Mouse (Mus musculus) intestine, embryonic 15.5 days (tissue): ENCODE measurements around the gene Nfatc2ip. TPM values are rescaled to one million over a fixed set of nuclear protein-coding genes. Genes with fewer than 3 reads are reported as not detected.
A peak's percentile ranks its signal among the peaks of the same experiment; 100 is the strongest.

Experiments used
- ATAC-seq: fragments of 200-750 bp; cut with Nextera tagmentation; 2 replicates; pipeline ENCODE4 v1.8.0; 2017; ENCODE audit warnings: moderate TSS enrichment, moderate library complexity
- H3K27ac ChIP-seq: fragments of 300-500 bp; sonication (generic); 2 replicates; pipeline ENCODE4 v1.5.1; 2015; ENCODE audit warnings: mild to moderate bottlenecking, inconsistent platforms
- H3K27me3 ChIP-seq: fragments of 300-500 bp; sonication (generic); replicated peaks from 2 replicates; pipeline ENCODE4 v1.6.1; 2015; ENCODE audit warnings: inconsistent platforms
- H3K36me3 ChIP-seq: fragments of 300-500 bp; sonication (generic); 2 replicates; pipeline ENCODE4 v1.6.1; 2015; ENCODE audit warnings: inconsistent platforms
- H3K4me1 ChIP-seq: fragments of 300-500 bp; sonication (generic); replicated peaks from 2 replicates; pipeline ENCODE4 v1.6.1; 2015; ENCODE audit warnings: inconsistent platforms
- H3K4me2 ChIP-seq: fragments of 300-500 bp; sonication (generic); replicated peaks from 2 replicates; pipeline ENCODE4 v1.6.1; 2015; ENCODE audit warnings: mild to moderate bottlenecking, inconsistent platforms
- H3K4me3 ChIP-seq: fragments of 300-500 bp; sonication (generic); replicated peaks from 2 replicates; pipeline ENCODE4 v1.5.1; 2015; ENCODE audit warnings: inconsistent platforms
- H3K9ac ChIP-seq: fragments of 300-500 bp; sonication (generic); 2 replicates; pipeline ENCODE4 v1.6.1; 2015; ENCODE audit warnings: inconsistent platforms
- H3K9me3 ChIP-seq: fragments of 300-500 bp; sonication (generic); 2 replicates; pipeline ENCODE4 v1.6.1; 2016; ENCODE audit warnings: inconsistent platforms
- WGBS: fragments of 180-500 bp; shearing (Covaris S2); methylation state at CpG from one replicate; pipeline ENCODE4 v1.1.7; 2015; 5-methylcytosine and 5-hydroxymethylcytosine counted together
- polyA plus RNA-seq: library from polyadenylated mRNA; unstranded; fragments of >200 nt; fragmentation: Nextera tagmentation; extraction: Ambion mirVana; gene quantifications from 2 replicates; pipeline ENCODE4 v1.2.1, GENCODE M21; 2015

Gene Nfatc2ip
- polyA plus RNA-seq, 1 experiment from 2014 or later: 2.5 TPM

GRCm38 (mm10) chr7:126428631-126429502 is 32.3 kb upstream of the Nfatc2ip start, which contains the start of gene Rabep2:
TSS of gene Rabep2 (plus strand) at chr7:126428759.
- H3K9ac ChIP-seq: peak within 1 kb of the TSS; percentile 88
- H3K27ac ChIP-seq: peak within 1 kb of the TSS; percentile 98
- H3K9me3 ChIP-seq: no peaks in the 10 kb centered on the region
- H3K4me3 ChIP-seq: peak within 1 kb of the TSS; percentile 85
- peak; percentile 96 for ATAC-seq
- no peaks in the 10 kb centered on the region for H3K27me3 ChIP-seq
- peak within 1 kb of the TSS; percentile 91 for H3K4me2 ChIP-seq
- WGBS: under 1% methylated on average over 80 of the region's 82 CpGs
- H3K4me1 ChIP-seq: peaks cover 9% of the 10 kb centered on the region
- H3K36me3 ChIP-seq: no peaks in the 10 kb centered on the region

- peak overlapping the region; percentile 98 for H3K27ac ChIP-seq
- H3K4me3 ChIP-seq: peak overlapping the region; percentile 85
- 16% methylated on average over 4 of the region's 4 CpGs for WGBS
- no peaks in the 10 kb centered on the region for H3K36me3 ChIP-seq
- H3K9ac ChIP-seq: peak overlapping the region; percentile 88
- H3K9me3 ChIP-seq: no peaks in the 10 kb centered on the region
- H3K4me2 ChIP-seq: peak overlapping the region; percentile 91
- ATAC-seq: peak; percentile 37
- peaks cover 9% of the 10 kb centered on the region for H3K4me1 ChIP-seq
- H3K27me3 ChIP-seq: no peaks in the 10 kb centered on the region
These were observed 31.6 kb upstream of the Nfatc2ip start for GRCm38 (mm10) chr7:126428154-126428553.

GRCm38 (mm10) chr7:126427323-126427860 is 30.9 kb upstream of the Nfatc2ip start:
- Histone ChIP-seq H3K9ac (no peak overlapping the region), H3K36me3 (no peaks in the 10 kb centered on the region), H3K4me1 (peaks cover 9% of the 10 kb centered on the region), H3K9me3 (no peaks in the 10 kb centered on the region), H3K27ac (no peak overlapping the region), H3K27me3 (no peaks in the 10 kb centered on the region), H3K4me3 (no peak overlapping the region), H3K4me2 (no peak overlapping the region)
- 42% methylated on average over 12 of the region's 13 CpGs for WGBS
- no peak for ATAC-seq

GRCm38 (mm10) chr7:126424161-126424560 is 27.6 kb upstream of the Nfatc2ip start:
- H3K4me2 ChIP-seq: no peak overlapping the region
- no peak overlapping the region for H3K27ac ChIP-seq
- WGBS: 82% methylated on average over 6 of the region's 6 CpGs
- H3K9ac ChIP-seq: no peak overlapping the region
- H3K36me3 ChIP-seq: no peaks in the 10 kb centered on the region
- no peaks in the 10 kb centered on the region for H3K27me3 ChIP-seq
- no peak for ATAC-seq
- H3K4me1 ChIP-seq: peaks cover 4% of the 10 kb centered on the region; the same call in 1 of the 2 replicates
- H3K9me3 ChIP-seq: no peaks in the 10 kb centered on the region
- no peak overlapping the region for H3K4me3 ChIP-seq

GRCm38 (mm10) chr7:126421756-126422155 is 25.2 kb upstream of the Nfatc2ip start:
- H3K4me3 ChIP-seq: no peak overlapping the region
- H3K36me3 ChIP-seq: no peaks in the 10 kb centered on the region
- H3K27me3 ChIP-seq: no peaks in the 10 kb centered on the region
- no peaks in the 10 kb centered on the region for H3K9me3 ChIP-seq
- H3K9ac ChIP-seq: no peak overlapping the region
- no peak overlapping the region for H3K27ac ChIP-seq
- no peak for ATAC-seq
- no peak overlapping the region for H3K4me2 ChIP-seq
- no peaks in the 10 kb centered on the region for H3K4me1 ChIP-seq
- 81% methylated on average over 5 of the region's 5 CpGs for WGBS

GRCm38 (mm10) chr7:126418496-126418895 is 22.0 kb upstream of the Nfatc2ip start:
- Histone ChIP-seq H3K27me3 (0 out of 2 replicates have a peak, but pooled peaks cover 4% of the 10 kb centered on the region), H3K4me1 (no peaks in the 10 kb centered on the region), H3K27ac (no peak overlapping the region), H3K4me3 (no peak overlapping the region), H3K9me3 (no peaks in the 10 kb centered on the region), H3K9ac (no peak overlapping the region), H3K36me3 (no peaks in the 10 kb centered on the region), H3K4me2 (no peak overlapping the region)
- 59% methylated on average over 3 of the region's 3 CpGs for WGBS
- no peak for ATAC-seq

GRCm38 (mm10) chr7:126417606-126418005 is 21.1 kb upstream of the Nfatc2ip start:
- WGBS: 90% methylated on average over 4 of the region's 4 CpGs

GRCm38 (mm10) chr7:126417045-126417444 is 20.5 kb upstream of the Nfatc2ip start:
- Histone ChIP-seq H3K36me3 (no peaks in the 10 kb centered on the region), H3K4me3 (no peak overlapping the region), H3K4me1 (no peaks in the 10 kb centered on the region), H3K4me2 (no peak overlapping the region), H3K27ac (no peak overlapping the region), H3K27me3 (0 out of 2 replicates have a peak, but pooled peaks cover 5% of the 10 kb centered on the region), H3K9me3 (no peaks in the 10 kb centered on the region), H3K9ac (no peak overlapping the region)
- 68% methylated on average over 8 of the region's 8 CpGs for WGBS
- no peak for ATAC-seq

More at GRCm38 (mm10) chr7:126417606-126418005, 21.1 kb upstream of the Nfatc2ip start:
- Histone ChIP-seq H3K27ac (no peak overlapping the region), H3K9ac (no peak overlapping the region), H3K4me3 (no peak overlapping the region), H3K4me2 (no peak overlapping the region), H3K4me1 (no peaks in the 10 kb centered on the region), H3K9me3 (no peaks in the 10 kb centered on the region), H3K27me3 (0 out of 2 replicates have a peak, but pooled peaks cover 5% of the 10 kb centered on the region), H3K36me3 (no peaks in the 10 kb centered on the region)
- ATAC-seq: no peak

- Histone ChIP-seq H3K27ac (no peak overlapping the region), H3K9ac (no peak overlapping the region), H3K4me1 (no peaks in the 10 kb centered on the region), H3K9me3 (no peaks in the 10 kb centered on the region), H3K4me3 (no peak overlapping the region), H3K4me2 (no peak overlapping the region), H3K36me3 (no peaks in the 10 kb centered on the region), H3K27me3 (0 out of 2 replicates have a peak, but pooled peaks cover 5% of the 10 kb centered on the region)
- 67% methylated on average over 2 of the region's 2 CpGs for WGBS
- ATAC-seq: no peak
These were observed 20.1 kb upstream of the Nfatc2ip start for GRCm38 (mm10) chr7:126416615-126417014.

- H3K4me1 ChIP-seq: no peaks in the 10 kb centered on the region
- no peaks in the 10 kb centered on the region for H3K9me3 ChIP-seq
- no peak within 1 kb of the TSS for H3K4me2 ChIP-seq
- 85% methylated on average over 6 of the region's 6 CpGs for WGBS
- no peak within 1 kb of the TSS for H3K9ac ChIP-seq
- ATAC-seq: no peak
- H3K36me3 ChIP-seq: no peaks in the 10 kb centered on the region
- H3K27ac ChIP-seq: no peak within 1 kb of the TSS
- H3K4me3 ChIP-seq: no peak within 1 kb of the TSS
- 0 out of 2 replicates have a peak, but pooled peaks cover 5% of the 10 kb centered on the region for H3K27me3 ChIP-seq
These were observed 18.2 kb upstream of the Nfatc2ip start, which contains the start of gene Cd19 for GRCm38 (mm10) chr7:126414725-126415124. TSS of gene Cd19 (minus strand) at chr7:126414889.

- no peak overlapping the region for H3K4me3 ChIP-seq
- no peak overlapping the region for H3K27ac ChIP-seq
- H3K9me3 ChIP-seq: no peaks in the 10 kb centered on the region
- H3K27me3 ChIP-seq: 0 out of 2 replicates have a peak, but pooled peaks cover 5% of the 10 kb centered on the region
- ATAC-seq: no peak
- H3K36me3 ChIP-seq: no peaks in the 10 kb centered on the region
- no peak overlapping the region for H3K4me2 ChIP-seq
- 88% methylated on average over 4 of the region's 4 CpGs for WGBS
- no peak overlapping the region for H3K9ac ChIP-seq
- no peaks in the 10 kb centered on the region for H3K4me1 ChIP-seq
These were observed 14.5 kb upstream of the Nfatc2ip start for GRCm38 (mm10) chr7:126411061-126411460.

- no peak overlapping the region for H3K4me3 ChIP-seq
- 67% methylated on average over 2 of the region's 2 CpGs for WGBS
- no peaks in the 10 kb centered on the region for H3K36me3 ChIP-seq
- H3K4me2 ChIP-seq: no peak overlapping the region
- H3K27me3 ChIP-seq: 0 out of 2 replicates have a peak, but pooled peaks cover 4% of the 10 kb centered on the region
- H3K9ac ChIP-seq: no peak overlapping the region
- H3K27ac ChIP-seq: no peak overlapping the region
- no peaks in the 10 kb centered on the region for H3K9me3 ChIP-seq
- ATAC-seq: no peak
- H3K4me1 ChIP-seq: no peaks in the 10 kb centered on the region
These were observed 12.1 kb upstream of the Nfatc2ip start for GRCm38 (mm10) chr7:126408686-126409085.
